Mouse (Mus musculus) adrenal gland, adult 10 weeks (tissue): ENCODE results near the gene Ptgis. TPM values are rescaled to one million over a fixed set of nuclear protein-coding genes. Genes with fewer than 3 reads are reported as not detected.

Source experiments
- polyA plus RNA-seq: library from polyadenylated mRNA; stranded (reverse); fragments of 350-450 nt; fragmentation: Illumina TruSeq; extraction: RNeasy Lipid Tissue Mini Kit (QIAGEN cat#74804); gene quantifications from one replicate; pipeline ENCODE4 v1.2.3, GENCODE M21; 2014; ENCODE audit warnings: low read depth, low replicate concordance

Gene Ptgis
- 3.0 TPM for polyA plus RNA-seq

GRCm38 (mm10) chr2:167240008-167240964, at the start of gene Ptgis:
Ptgis (minus strand) TSS chr2:167240604.

GRCm38 (mm10) chr2:167190076-167190399, 50.4 kb downstream of the Ptgis start, which contains the start of gene Kcnb1:
Kcnb1 (minus strand) TSS chr2:167190155.

Other genes with a start within 250 kb of the Ptgis start
- 55.1 TPM for gene Stau1, start 244.3 kb downstream of the Ptgis start, polyA plus RNA-seq
- gene Ddx27, start 225.4 kb downstream of the Ptgis start, polyA plus RNA-seq: 12.1 TPM
- gene Znfx1, start 177.6 kb downstream of the Ptgis start, polyA plus RNA-seq: 5.8 TPM
- 3.5 TPM for gene Kcnb1, start 50.4 kb downstream of the Ptgis start, polyA plus RNA-seq
- gene B4galt5, start 108.6 kb upstream of the Ptgis start, polyA plus RNA-seq: 7.6 TPM
- gene Slc9a8, start 181.1 kb upstream of the Ptgis start, polyA plus RNA-seq: 19.8 TPM